Mouse (Mus musculus) adrenal gland, postnatal 14 days (tissue): ENCODE measurements around the gene Ahctf1. TPM values are rescaled to one million over a fixed set of nuclear protein-coding genes. Genes with fewer than 3 reads are reported as not detected.
A peak's percentile ranks its signal among the peaks of the same experiment; 100 is the strongest.
"Not testable (repeated sequence)": the region's sequence is repeated elsewhere in the genome, so short reads cannot be mapped to it uniquely, and the experiment has no call there.

Source experiments
- DNase-seq: peaks from one replicate; pipeline ENCODE4 v3.0.0; 2021; ENCODE audit warnings: mixed read lengths
- total RNA-seq: library from RNA; stranded (reverse); gene quantifications from 2 replicates; pipeline ENCODE4 v1.2.3, GENCODE M21; 2021

Gene Ahctf1
- total RNA-seq, 1 experiment from 2014 or later: 40.4 TPM

- DNase-seq: peak; percentile 9
Observed at GRCm38 (mm10) chr1:179804140-179804881, 831 bp upstream of the Ahctf1 start.

GRCm38 (mm10) chr1:179802610-179803512, 619 bp downstream of the Ahctf1 start, which contains the start of gene Gm10518:
Gm10518 (plus strand) TSS chr1:179803376.
- DNase-seq: peak; percentile 76

GRCm38 (mm10) chr1:179798794-179799193, 4.7 kb downstream of the Ahctf1 start:
- DNase-seq: no peak

- no peak for DNase-seq
Observed at GRCm38 (mm10) chr1:179787281-179787680, 16.2 kb downstream of the Ahctf1 start.

- no peak for DNase-seq
Observed at GRCm38 (mm10) chr1:179785502-179785901, 18.0 kb downstream of the Ahctf1 start.

- DNase-seq: no peak
Observed at GRCm38 (mm10) chr1:179784098-179784497, 19.4 kb downstream of the Ahctf1 start.

- DNase-seq: no peak
Observed at GRCm38 (mm10) chr1:179776831-179777230, 26.6 kb downstream of the Ahctf1 start.

GRCm38 (mm10) chr1:179760553-179760952, 42.9 kb downstream of the Ahctf1 start:
- no peak for DNase-seq

GRCm38 (mm10) chr1:179760086-179760485, 43.4 kb downstream of the Ahctf1 start:
- no peak for DNase-seq

GRCm38 (mm10) chr1:179756477-179756876, 47.0 kb downstream of the Ahctf1 start:
- DNase-seq: no peak

- no peak for DNase-seq
Observed at GRCm38 (mm10) chr1:179753006-179753405, 50.5 kb downstream of the Ahctf1 start.

- DNase-seq: no peak
Observed at GRCm38 (mm10) chr1:179752276-179752675, 51.2 kb downstream of the Ahctf1 start.

GRCm38 (mm10) chr1:179745171-179745570, 58.3 kb downstream of the Ahctf1 start, which contains the start of gene Kif28:
Kif28 (minus strand) TSS chr1:179745271.
- DNase-seq: no peak

GRCm38 (mm10) chr1:179743593-179744193, 59.8 kb downstream of the Ahctf1 start:
- no peak for DNase-seq

GRCm38 (mm10) chr1:179736483-179736882, 67.0 kb downstream of the Ahctf1 start:
- DNase-seq: no peak

GRCm38 (mm10) chr1:179734500-179735474, 68.7 kb downstream of the Ahctf1 start:
- peak; percentile 82 for DNase-seq

- no peak for DNase-seq
Observed at GRCm38 (mm10) chr1:179731391-179731790, 72.1 kb downstream of the Ahctf1 start.

- DNase-seq: no peak
Observed at GRCm38 (mm10) chr1:179728661-179729060, 74.8 kb downstream of the Ahctf1 start.

GRCm38 (mm10) chr1:179722811-179723469, 80.5 kb downstream of the Ahctf1 start:
- DNase-seq: no peak

- no peak for DNase-seq
Observed at GRCm38 (mm10) chr1:179715786-179716185, 87.7 kb downstream of the Ahctf1 start.

GRCm38 (mm10) chr1:179715289-179715688, 88.2 kb downstream of the Ahctf1 start:
- DNase-seq: not testable (repeated sequence)
